Mouse (Mus musculus) liver, embryonic 16.5 days (tissue): Measurements from ENCODE around the gene Dnajb14. TPM values are rescaled to one million over a fixed set of nuclear protein-coding genes. Genes with fewer than 3 reads are reported as not detected.
A peak's percentile ranks its signal among the peaks of the same experiment; 100 is the strongest.

Experiments
- ATAC-seq: fragments of 200-750 bp; cut with Nextera tagmentation; 2 replicates; pipeline ENCODE4 v1.8.0; 2017; ENCODE audit warnings: low read depth, mild to moderate bottlenecking, moderate number of reproducible peaks, moderate library complexity
- H3K27ac ChIP-seq: fragments of 300-500 bp; sonication (generic); 2 replicates; pipeline ENCODE4 v1.5.1; 2014; ENCODE audit warnings: mild to moderate bottlenecking, low read length
- H3K27me3 ChIP-seq: fragments of 300-500 bp; sonication (generic); 2 replicates; pipeline ENCODE4 v1.6.1; 2014; ENCODE audit warnings: low read depth, low read length, mixed read lengths; ENCODE audit not compliant: control insufficient read depth, insufficient read depth
- H3K36me3 ChIP-seq: fragments of 300-500 bp; sonication (generic); 2 replicates; pipeline ENCODE4 v1.6.1; 2014; ENCODE audit warnings: mild to moderate bottlenecking; ENCODE audit not compliant: control insufficient read depth, insufficient read depth
- H3K4me1 ChIP-seq: fragments of 300-500 bp; sonication (generic); 2 replicates; pipeline ENCODE4 v1.6.1; 2014; ENCODE audit warnings: low read depth, low read length, mixed read lengths; ENCODE audit not compliant: control insufficient read depth
- H3K4me2 ChIP-seq: fragments of 300-500 bp; sonication (generic); 2 replicates; pipeline ENCODE4 v1.6.1; 2014; ENCODE audit warnings: low read depth, low read length, mixed read lengths
- H3K4me3 ChIP-seq: fragments of 300-500 bp; sonication (generic); 2 replicates; pipeline ENCODE4 v1.5.1; 2014; ENCODE audit warnings: low read depth, mild to moderate bottlenecking, low read length
- H3K9ac ChIP-seq: fragments of 300-500 bp; sonication (generic); 2 replicates; pipeline ENCODE4 v1.6.1; 2014; ENCODE audit warnings: low read depth, low read length
- H3K9me3 ChIP-seq: fragments of 300-500 bp; sonication (generic); replicated peaks from 2 replicates; pipeline ENCODE4 v1.6.1; 2016; ENCODE audit warnings: low read length; ENCODE audit not compliant: control insufficient read depth
- WGBS: fragments of 180-500 bp; shearing (Covaris S2); extraction: QIAGEN DNeasy Blood & Tissue Kit; methylation state at CpG from one replicate; pipeline ENCODE4 v1.1.7; 2014; ENCODE audit not compliant: insufficient replicate concordance; 5-methylcytosine and 5-hydroxymethylcytosine counted together
- polyA plus RNA-seq: library from polyadenylated mRNA; unstranded; fragments of >200 nt; fragmentation: Nextera tagmentation; extraction: Ambion mirVana; gene quantifications from 2 replicates; pipeline ENCODE4 v1.2.1, GENCODE M21; 2015

The Dnajb14 gene
- polyA plus RNA-seq, 1 experiment from 2014 or later: 3.0 TPM

- Histone ChIP-seq H3K4me2 (peak overlapping the region; percentile 38), H3K4me1 (peaks cover 75% of the 10 kb centered on the region), H3K4me3 (no peak overlapping the region), H3K9me3 (no peaks in the 10 kb centered on the region), H3K27me3 (no peaks in the 10 kb centered on the region), H3K9ac (no peak overlapping the region), H3K27ac (peak overlapping the region; percentile 87), H3K36me3 (peaks cover 2% of the 10 kb centered on the region; the same call in 1 of the 2 replicates)
- 6% methylated on average over 7 of the region's 7 CpGs for WGBS
- peak; percentile 68 for ATAC-seq
These were observed 84.3 kb downstream of the Dnajb14 start for GRCm38 (mm10) chr3:137951819-137952218.

- ATAC-seq: peak; percentile 66
- Histone ChIP-seq H3K4me3 (no peak overlapping the region), H3K27me3 (no peaks in the 10 kb centered on the region), H3K4me1 (peaks cover 81% of the 10 kb centered on the region), H3K27ac (peak overlapping the region; percentile 87), H3K9ac (0 out of 2 replicates have a peak overlapping the region, but pooled peaks have one; percentile 4), H3K9me3 (no peaks in the 10 kb centered on the region), H3K36me3 (peaks cover 2% of the 10 kb centered on the region; the same call in 1 of the 2 replicates), H3K4me2 (peak overlapping the region; percentile 38)
- 15% methylated on average over 4 of the region's 4 CpGs for WGBS
These were observed 84.9 kb downstream of the Dnajb14 start for GRCm38 (mm10) chr3:137952225-137952913.

- no peaks in the 10 kb centered on the region for H3K9me3 ChIP-seq
- 11% methylated on average over 14 of the region's 14 CpGs for WGBS
- peaks cover 86% of the 10 kb centered on the region for H3K4me1 ChIP-seq
- ATAC-seq: 0 out of 2 replicates have a peak, but pooled peaks have one; percentile 10
- no peaks in the 10 kb centered on the region for H3K27me3 ChIP-seq
- H3K36me3 ChIP-seq: peaks cover 4% of the 10 kb centered on the region
- peak overlapping the region; percentile 87 for H3K27ac ChIP-seq
- no peak overlapping the region for H3K9ac ChIP-seq
- peak overlapping the region; percentile 22 for H3K4me2 ChIP-seq
- no peak overlapping the region for H3K4me3 ChIP-seq
These were observed 85.7 kb downstream of the Dnajb14 start for GRCm38 (mm10) chr3:137952914-137953880.

- Histone ChIP-seq H3K4me1 (peaks cover 88% of the 10 kb centered on the region), H3K9ac (peak overlapping the region; percentile 11; the same call in 1 of the 2 replicates), H3K36me3 (peaks cover 5% of the 10 kb centered on the region), H3K4me3 (no peak overlapping the region), H3K27ac (peak overlapping the region; percentile 47), H3K4me2 (no peak overlapping the region), H3K9me3 (no peaks in the 10 kb centered on the region), H3K27me3 (no peaks in the 10 kb centered on the region)
- ATAC-seq: no peak
- 54% methylated on average over 23 of the region's 23 CpGs for WGBS
These were observed 86.9 kb downstream of the Dnajb14 start for GRCm38 (mm10) chr3:137954256-137954916.

- Histone ChIP-seq H3K9me3 (no peaks in the 10 kb centered on the region), H3K36me3 (peaks cover 5% of the 10 kb centered on the region), H3K27ac (peak overlapping the region; percentile 49; the same call in 1 of the 2 replicates), H3K4me2 (peak overlapping the region; percentile 64), H3K27me3 (no peaks in the 10 kb centered on the region), H3K4me3 (peak overlapping the region; percentile 7), H3K9ac (no peak overlapping the region; the same call in 1 of the 2 replicates), H3K4me1 (peaks cover 76% of the 10 kb centered on the region)
- 9% methylated on average over 16 of the region's 16 CpGs for WGBS
- no peak for ATAC-seq
These were observed 88.1 kb downstream of the Dnajb14 start for GRCm38 (mm10) chr3:137955560-137956081.

GRCm38 (mm10) chr3:137957864-137958263 lies 90.4 kb downstream of the Dnajb14 start:
- H3K4me1 ChIP-seq: peaks cover 62% of the 10 kb centered on the region
- peak overlapping the region; percentile 51 for H3K4me2 ChIP-seq
- peak overlapping the region; percentile 90 for H3K27ac ChIP-seq
- peaks cover 5% of the 10 kb centered on the region for H3K36me3 ChIP-seq
- ATAC-seq: peak; percentile 88
- H3K9me3 ChIP-seq: no peaks in the 10 kb centered on the region
- no peak overlapping the region for H3K4me3 ChIP-seq
- H3K27me3 ChIP-seq: no peaks in the 10 kb centered on the region
- peak overlapping the region; percentile 30; the same call in 1 of the 2 replicates for H3K9ac ChIP-seq
- WGBS: 21% methylated on average over 9 of the region's 9 CpGs

GRCm38 (mm10) chr3:137958352-137958751 lies 90.9 kb downstream of the Dnajb14 start:
- H3K27me3 ChIP-seq: no peaks in the 10 kb centered on the region
- H3K9ac ChIP-seq: no peak overlapping the region; the same call in 1 of the 2 replicates
- H3K36me3 ChIP-seq: peaks cover 5% of the 10 kb centered on the region
- peak overlapping the region; percentile 90 for H3K27ac ChIP-seq
- 80% methylated on average over 4 of the region's 4 CpGs for WGBS
- H3K4me3 ChIP-seq: no peak overlapping the region
- H3K4me1 ChIP-seq: peaks cover 58% of the 10 kb centered on the region
- ATAC-seq: no peak
- H3K9me3 ChIP-seq: no peaks in the 10 kb centered on the region
- H3K4me2 ChIP-seq: peak overlapping the region; percentile 51; the same call in 1 of the 2 replicates

GRCm38 (mm10) chr3:137959456-137959855 lies 92.0 kb downstream of the Dnajb14 start:
- Histone ChIP-seq H3K36me3 (peaks cover 5% of the 10 kb centered on the region), H3K9ac (no peak overlapping the region), H3K27ac (no peak overlapping the region), H3K4me1 (peaks cover 47% of the 10 kb centered on the region), H3K4me2 (no peak overlapping the region), H3K9me3 (no peaks in the 10 kb centered on the region), H3K4me3 (no peak overlapping the region), H3K27me3 (no peaks in the 10 kb centered on the region)
- 65% methylated on average over 4 of the region's 4 CpGs for WGBS
- no peak for ATAC-seq
